Mouse (Mus musculus): ENCODE measurements around the gene Gpatch3. TPM values are rescaled to one million over a fixed set of nuclear protein-coding genes. Genes with fewer than 3 reads are reported as not detected.

The Gpatch3 gene
- polyA plus RNA-seq, 1 experiment from 2014 or later = 10.3 TPM

DNA sequence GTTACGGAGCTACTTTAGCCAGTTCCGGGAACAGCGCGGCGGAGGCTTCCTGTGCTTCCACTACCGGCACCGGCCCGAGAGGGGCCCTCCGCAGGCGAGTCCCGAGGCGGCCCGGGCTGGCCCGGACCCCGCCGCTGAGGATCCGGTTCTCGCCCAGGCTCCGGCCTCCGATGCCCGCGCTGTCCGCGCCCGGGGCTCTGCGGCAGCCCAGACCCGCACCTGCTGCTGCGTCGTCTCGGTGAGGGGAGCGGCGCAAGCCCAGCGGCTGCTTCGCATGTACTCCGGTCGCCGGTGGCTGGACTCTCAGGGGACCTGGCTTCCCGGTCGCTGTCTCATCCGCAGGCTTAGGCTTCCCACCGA is 278 bp downstream of the Gpatch3 start:
- ATAC-seq (ENCODE audit: insufficient number of reproducible peaks, low FRiP score, low TSS enrichment, low read depth) (peak; percentile 33; the same call in 1 of the 2 replicates), DNase-seq (ENCODE audit: low spot score) (no peak)
- peaks cover 2% of the 10 kb centered on the region; the same call in 1 of the 2 replicates for H3K4me1 ChIP-seq (ENCODE audit: control insufficient read depth, insufficient read depth, low read length)
- no peaks in the 10 kb centered on the region for H3K9me3 ChIP-seq (ENCODE audit: control insufficient read depth, low read length)
- peak overlapping the region; percentile 90 for H3K9ac ChIP-seq (ENCODE audit: low read length)
- peak overlapping the region; percentile 73; the same call in 1 of the 2 replicates for H3K27ac ChIP-seq (replicated peaks; ENCODE audit: low read depth, low read length)
- H3K27me3 ChIP-seq (ENCODE audit: control insufficient read depth, insufficient read depth, low read length) = no peaks in the 10 kb centered on the region
- WGBS = 1% methylated on average over 38 of the region's 41 CpGs
- peaks cover 3% of the 10 kb centered on the region; the same call in 1 of the 2 replicates for H3K36me3 ChIP-seq (ENCODE audit: control insufficient read depth, insufficient read depth, low read length)
- peak overlapping the region; percentile 100 for H3K4me3 ChIP-seq (ENCODE audit: low read depth, low read length)
- H3K4me2 ChIP-seq (ENCODE audit: low read depth, severe bottlenecking) = peak overlapping the region; percentile 88

DNA sequence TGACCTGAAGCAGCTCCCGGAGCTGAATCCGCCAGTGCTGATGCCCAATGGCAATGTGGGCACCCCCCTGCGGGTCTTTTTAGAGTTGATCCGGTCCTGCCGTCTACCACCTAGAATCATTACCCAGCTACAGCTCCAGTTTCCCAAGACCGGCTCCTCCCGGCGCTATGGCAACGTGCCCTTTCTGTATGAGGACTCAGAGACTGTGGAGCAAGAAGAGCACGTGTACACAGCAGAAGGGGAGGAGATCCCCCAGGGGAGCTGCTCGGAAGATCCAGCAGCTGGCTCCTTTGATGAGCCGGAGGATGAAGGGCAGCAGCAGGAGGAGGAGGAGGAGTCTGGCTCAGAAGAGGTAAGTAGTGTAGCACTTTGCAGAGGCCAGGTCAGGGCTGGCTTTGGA is 3.4 kb downstream of the Gpatch3 start:
- Histone ChIP-seq H3K27ac (replicated peaks; ENCODE audit: low read depth, low read length) (no peak overlapping the region), H3K36me3 (ENCODE audit: control insufficient read depth, insufficient read depth, low read length) (peaks cover 3% of the 10 kb centered on the region; the same call in 1 of the 2 replicates), H3K4me3 (ENCODE audit: low read depth, low read length) (no peak overlapping the region), H3K4me2 (ENCODE audit: low read depth, severe bottlenecking) (no peak overlapping the region), H3K9me3 (ENCODE audit: control insufficient read depth, low read length) (no peaks in the 10 kb centered on the region), H3K27me3 (ENCODE audit: control insufficient read depth, insufficient read depth, low read length) (no peaks in the 10 kb centered on the region), H3K9ac (ENCODE audit: low read length) (no peak overlapping the region), H3K4me1 (ENCODE audit: control insufficient read depth, insufficient read depth, low read length) (peaks cover 2% of the 10 kb centered on the region; the same call in 1 of the 2 replicates)
- ATAC-seq (ENCODE audit: insufficient number of reproducible peaks, low FRiP score, low TSS enrichment, low read depth) = no peak
- no peak for DNase-seq (ENCODE audit: low spot score)
- WGBS = 74% methylated on average over 12 of the region's 12 CpGs

DNA sequence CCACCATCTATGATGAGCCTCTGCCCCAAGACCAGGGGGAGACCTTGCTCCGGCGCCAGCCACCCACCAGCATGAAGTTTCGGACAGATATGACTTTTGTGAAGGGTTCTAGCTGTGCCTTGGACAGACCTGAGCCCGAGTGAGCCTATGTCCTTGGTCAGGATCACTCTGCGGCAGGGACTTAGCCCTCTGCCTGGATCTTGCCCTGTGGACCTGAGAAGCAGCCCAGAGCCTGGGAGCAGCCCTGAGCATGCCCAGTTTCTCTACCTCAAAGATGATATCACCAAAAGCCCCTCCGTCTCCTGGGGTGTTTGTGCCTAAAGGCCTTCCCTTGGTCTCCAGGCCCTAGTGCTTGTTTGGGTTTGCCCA is 9.1 kb downstream of the Gpatch3 start:
- Histone ChIP-seq H3K27ac (replicated peaks; ENCODE audit: low read depth, low read length) (peak overlapping the region; percentile 62; the same call in 1 of the 2 replicates), H3K36me3 (ENCODE audit: control insufficient read depth, insufficient read depth, low read length) (peaks cover 15% of the 10 kb centered on the region; the same call in 1 of the 2 replicates), H3K4me1 (ENCODE audit: control insufficient read depth, insufficient read depth, low read length) (peaks cover 10% of the 10 kb centered on the region; the same call in 1 of the 2 replicates), H3K4me3 (ENCODE audit: low read depth, low read length) (peak overlapping the region; percentile 96), H3K9ac (ENCODE audit: low read length) (peak overlapping the region; percentile 72), H3K4me2 (ENCODE audit: low read depth, severe bottlenecking) (peak overlapping the region; percentile 100), H3K9me3 (ENCODE audit: control insufficient read depth, low read length) (no peaks in the 10 kb centered on the region), H3K27me3 (ENCODE audit: control insufficient read depth, insufficient read depth, low read length) (no peaks in the 10 kb centered on the region)
- ATAC-seq (ENCODE audit: insufficient number of reproducible peaks, low FRiP score, low TSS enrichment, low read depth) (peak; percentile 6; the same call in 1 of the 2 replicates), DNase-seq (ENCODE audit: low spot score) (no peak)
- WGBS = 61% methylated on average over 6 of the region's 6 CpGs

DNA sequence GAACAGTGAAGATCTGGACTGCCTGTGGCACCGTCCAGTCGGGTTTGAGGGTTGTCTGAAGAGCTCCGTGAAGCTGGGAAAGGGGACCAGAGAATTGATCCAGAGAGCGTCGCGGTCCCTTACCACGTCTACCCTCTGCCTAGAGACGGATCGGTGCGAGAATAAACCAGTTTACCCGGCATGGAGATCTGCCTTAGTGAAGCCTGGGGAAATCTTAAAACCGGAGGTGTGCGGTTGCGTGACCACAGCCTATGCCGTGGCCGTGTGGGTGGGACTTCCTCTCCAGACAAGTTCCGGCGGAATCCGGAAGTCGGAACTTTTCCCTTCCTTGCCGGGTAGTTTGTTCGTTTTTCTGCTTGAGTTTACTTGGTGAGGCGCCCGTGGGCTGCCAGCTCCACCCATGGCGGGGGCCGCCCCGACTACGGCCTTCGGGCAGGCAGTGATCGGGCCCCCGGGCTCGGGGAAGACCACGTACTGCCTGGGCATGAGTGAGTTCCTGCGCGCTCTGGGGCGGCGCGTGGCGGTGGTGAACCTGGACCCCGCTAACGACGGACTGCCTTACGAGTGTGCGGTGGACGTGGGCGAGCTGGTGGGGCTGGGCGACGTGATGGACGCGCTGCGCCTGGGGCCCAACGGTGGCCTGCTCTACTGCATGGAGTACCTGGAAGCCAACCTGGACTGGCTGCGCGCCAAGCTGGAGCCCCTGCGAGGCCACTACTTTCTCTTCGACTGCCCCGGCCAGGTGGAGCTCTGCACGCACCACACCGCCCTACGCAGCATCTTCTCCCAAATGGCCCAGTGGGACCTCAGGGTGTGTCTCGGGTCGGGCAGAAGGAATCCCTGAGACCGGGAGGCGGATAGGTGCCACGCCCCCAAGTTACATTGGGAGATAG is 9.8 kb downstream of the Gpatch3 start, which contains the start of gene Gpn2:
Gpn2 (plus strand) TSS at position 304 of the 893 bp plus-strand sequence.
- Histone ChIP-seq H3K4me2 (ENCODE audit: low read depth, severe bottlenecking) (peak within 1 kb of the TSS; percentile 100), H3K36me3 (ENCODE audit: control insufficient read depth, insufficient read depth, low read length) (peaks cover 17% of the 10 kb centered on the region; the same call in 1 of the 2 replicates), H3K4me1 (ENCODE audit: control insufficient read depth, insufficient read depth, low read length) (peaks cover 10% of the 10 kb centered on the region; the same call in 1 of the 2 replicates), H3K4me3 (ENCODE audit: low read depth, low read length) (peak within 1 kb of the TSS; percentile 96), H3K9ac (ENCODE audit: low read length) (peak within 1 kb of the TSS; percentile 72), H3K27ac (replicated peaks; ENCODE audit: low read depth, low read length) (peak within 1 kb of the TSS; percentile 62; the same call in 1 of the 2 replicates), H3K9me3 (ENCODE audit: control insufficient read depth, low read length) (no peaks in the 10 kb centered on the region), H3K27me3 (ENCODE audit: control insufficient read depth, insufficient read depth, low read length) (no peaks in the 10 kb centered on the region)
- peak; percentile 86 for DNase-seq (ENCODE audit: low spot score)
- WGBS = 3% methylated on average over 65 of the region's 65 CpGs
- peak; percentile 72; the same call in 1 of the 2 replicates for ATAC-seq (ENCODE audit: insufficient number of reproducible peaks, low FRiP score, low TSS enrichment, low read depth)

DNA sequence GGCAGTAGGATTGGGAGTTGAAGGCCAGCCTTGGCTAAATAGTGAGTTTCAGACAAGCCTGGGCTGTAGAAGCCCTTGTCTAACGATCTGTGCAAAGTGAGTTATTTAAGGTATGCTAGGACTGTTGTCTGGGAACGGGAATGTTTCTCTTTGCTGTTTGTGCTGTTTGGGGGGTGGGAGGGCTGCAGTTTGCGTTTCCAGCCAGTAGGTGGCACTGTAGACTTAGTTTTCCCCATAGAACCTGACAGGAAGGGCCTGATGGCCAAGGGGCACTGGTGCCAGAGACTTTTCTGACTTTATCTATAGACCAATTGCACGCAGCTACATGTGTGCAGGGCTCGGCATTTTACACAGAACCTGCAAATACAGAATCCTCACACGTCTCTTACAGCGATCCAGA is 18.0 kb downstream of the Gpatch3 start:
- no peak overlapping the region for H3K27ac ChIP-seq (replicated peaks; ENCODE audit: low read depth, low read length)
- peak; percentile 88 for DNase-seq (ENCODE audit: low spot score)

DNA sequence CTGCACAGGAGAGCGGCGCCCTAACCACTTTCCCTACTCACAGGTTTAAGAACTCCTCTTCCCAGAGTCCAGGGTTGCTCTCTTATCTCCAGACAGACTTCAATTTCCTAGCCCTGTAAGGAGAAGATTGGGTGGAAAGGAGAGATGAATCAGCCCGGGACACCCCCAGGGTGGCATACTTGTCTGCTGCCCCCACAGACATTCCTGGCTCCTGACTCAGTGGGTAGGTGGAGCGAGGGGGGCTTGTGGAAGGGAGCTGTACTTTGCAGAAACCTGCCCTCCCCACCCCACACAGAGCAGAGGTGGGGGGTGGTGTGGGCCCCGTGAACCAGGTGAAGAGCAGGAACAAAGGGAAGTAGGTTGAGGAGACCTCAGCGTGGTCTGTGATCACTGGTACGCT is 21.0 kb downstream of the Gpatch3 start:
- no peak overlapping the region for H3K4me3 ChIP-seq (ENCODE audit: low read depth, low read length)
- 71% methylated on average over 7 of the region's 7 CpGs for WGBS
- H3K9ac ChIP-seq (ENCODE audit: low read length) = no peak overlapping the region
- peaks cover 11% of the 10 kb centered on the region; the same call in 1 of the 2 replicates for H3K27me3 ChIP-seq (ENCODE audit: control insufficient read depth, insufficient read depth, low read length)
- H3K36me3 ChIP-seq (ENCODE audit: control insufficient read depth, insufficient read depth, low read length) = peaks cover 5% of the 10 kb centered on the region; the same call in 1 of the 2 replicates
- H3K4me2 ChIP-seq (ENCODE audit: low read depth, severe bottlenecking) = no peak overlapping the region
- ATAC-seq (ENCODE audit: insufficient number of reproducible peaks, low FRiP score, low TSS enrichment, low read depth) (no peak), DNase-seq (ENCODE audit: low spot score) (no peak)
- H3K27ac ChIP-seq (replicated peaks; ENCODE audit: low read depth, low read length) = no peak overlapping the region
- no peaks in the 10 kb centered on the region for H3K9me3 ChIP-seq (ENCODE audit: control insufficient read depth, low read length)
- H3K4me1 ChIP-seq (ENCODE audit: control insufficient read depth, insufficient read depth, low read length) = peaks cover 6% of the 10 kb centered on the region; the same call in 1 of the 2 replicates

More for the DNA sequence above, 18.0 kb downstream of the Gpatch3 start:
- no peaks in the 10 kb centered on the region for H3K9me3 ChIP-seq (ENCODE audit: control insufficient read depth, low read length)
- no peaks in the 10 kb centered on the region for H3K27me3 ChIP-seq (ENCODE audit: control insufficient read depth, insufficient read depth, low read length)
- ATAC-seq (ENCODE audit: insufficient number of reproducible peaks, low FRiP score, low TSS enrichment, low read depth) = no peak
- H3K4me2 ChIP-seq (ENCODE audit: low read depth, severe bottlenecking) = no peak overlapping the region
- WGBS = 35% methylated on average over 7 of the region's 7 CpGs
- no peak overlapping the region for H3K4me3 ChIP-seq (ENCODE audit: low read depth, low read length)
- H3K4me1 ChIP-seq (ENCODE audit: control insufficient read depth, insufficient read depth, low read length) = no peaks in the 10 kb centered on the region
- H3K36me3 ChIP-seq (ENCODE audit: control insufficient read depth, insufficient read depth, low read length) = peaks cover 18% of the 10 kb centered on the region; the same call in 1 of the 2 replicates
- no peak overlapping the region for H3K9ac ChIP-seq (ENCODE audit: low read length)

DNA sequence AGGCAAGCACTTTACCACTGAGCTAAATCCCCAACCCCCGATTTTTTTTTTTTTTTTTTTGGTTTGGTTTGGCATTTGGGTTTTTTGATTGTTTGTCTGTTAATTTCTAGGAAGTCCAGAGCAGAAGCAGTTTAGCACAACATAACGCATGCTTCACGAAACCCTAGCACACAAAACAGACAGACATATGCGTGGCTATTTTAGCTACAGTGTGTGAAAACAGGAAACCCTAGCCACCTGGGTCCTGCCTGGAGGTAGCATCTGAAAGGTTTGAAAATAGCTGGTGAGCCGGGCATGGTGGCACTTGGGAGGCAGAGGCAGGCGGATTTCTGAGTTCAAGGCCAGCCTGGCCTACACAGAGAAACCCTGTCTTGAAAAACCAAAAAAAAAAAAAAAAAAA is 21.5 kb downstream of the Gpatch3 start:
- H3K4me3 ChIP-seq (ENCODE audit: low read depth, low read length) = no peak overlapping the region
- peaks cover 6% of the 10 kb centered on the region; the same call in 1 of the 2 replicates for H3K4me1 ChIP-seq (ENCODE audit: control insufficient read depth, insufficient read depth, low read length)
- no peaks in the 10 kb centered on the region for H3K9me3 ChIP-seq (ENCODE audit: control insufficient read depth, low read length)
- H3K27ac ChIP-seq (replicated peaks; ENCODE audit: low read depth, low read length) = no peak overlapping the region
- 87% methylated on average over 6 of the region's 6 CpGs for WGBS
- H3K4me2 ChIP-seq (ENCODE audit: low read depth, severe bottlenecking) = no peak overlapping the region
- no peak for DNase-seq (ENCODE audit: low spot score)
- H3K27me3 ChIP-seq (ENCODE audit: control insufficient read depth, insufficient read depth, low read length) = peaks cover 12% of the 10 kb centered on the region; the same call in 1 of the 2 replicates
- H3K36me3 ChIP-seq (ENCODE audit: control insufficient read depth, insufficient read depth, low read length) = peaks cover 5% of the 10 kb centered on the region; the same call in 1 of the 2 replicates
- no peak for ATAC-seq (ENCODE audit: insufficient number of reproducible peaks, low FRiP score, low TSS enrichment, low read depth)
- H3K9ac ChIP-seq (ENCODE audit: low read length) = no peak overlapping the region

DNA sequence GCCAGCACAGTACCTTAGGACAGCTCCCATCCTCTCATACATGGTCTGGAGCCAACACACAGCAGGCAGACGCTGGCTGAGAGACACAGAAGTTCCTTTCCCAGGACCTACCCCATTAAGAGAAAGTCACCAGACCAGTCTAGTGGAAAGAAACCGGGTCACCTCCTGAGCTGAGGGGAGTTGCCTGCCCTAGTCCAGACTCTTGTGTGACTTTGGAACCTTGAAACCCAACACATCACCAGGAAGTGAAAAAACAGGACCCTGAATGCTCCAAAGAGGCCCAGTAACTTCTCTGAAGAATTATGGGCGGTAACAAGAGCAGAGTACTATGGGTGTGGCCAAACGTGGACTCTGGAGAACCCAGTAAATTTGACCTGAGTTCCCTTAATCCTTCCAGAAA is 24.1 kb downstream of the Gpatch3 start:
- no peak overlapping the region for H3K4me2 ChIP-seq (ENCODE audit: low read depth, severe bottlenecking)
- H3K4me1 ChIP-seq (ENCODE audit: control insufficient read depth, insufficient read depth, low read length) = peaks cover 9% of the 10 kb centered on the region; the same call in 1 of the 2 replicates
- no peaks in the 10 kb centered on the region for H3K9me3 ChIP-seq (ENCODE audit: control insufficient read depth, low read length)
- H3K4me3 ChIP-seq (ENCODE audit: low read depth, low read length) = no peak overlapping the region
- no peak for ATAC-seq (ENCODE audit: insufficient number of reproducible peaks, low FRiP score, low TSS enrichment, low read depth)
- H3K27me3 ChIP-seq (ENCODE audit: control insufficient read depth, insufficient read depth, low read length) = peaks cover 28% of the 10 kb centered on the region
- no peak for DNase-seq (ENCODE audit: low spot score)
- H3K9ac ChIP-seq (ENCODE audit: low read length) = no peak overlapping the region
- WGBS = 48% methylated on average over 4 of the region's 4 CpGs
- H3K36me3 ChIP-seq (ENCODE audit: control insufficient read depth, insufficient read depth, low read length) = no peaks in the 10 kb centered on the region
- H3K27ac ChIP-seq (replicated peaks; ENCODE audit: low read depth, low read length) = no peak overlapping the region

All from limb, embryonic 11.5 days (tissue).